Mouse (Mus musculus) C2C12 (cell line): ENCODE results near the gene Tff3.

Experiments used
- CEBPB ChIP-seq: IDR thresholded peaks from one replicate; pipeline ENCODE4 v1.6.1; 2011; ENCODE audit warnings: low read depth, mild to moderate bottlenecking, control low read depth, moderate library complexity
- CTCF ChIP-seq: IDR thresholded peaks from one replicate; pipeline ENCODE4 v1.5.1; 2011; ENCODE audit not compliant: control insufficient read depth, insufficient read depth, insufficient read length
- FOSL1 ChIP-seq: IDR thresholded peaks from one replicate; pipeline ENCODE4 v1.8.0; 2011; ENCODE audit warnings: mild to moderate bottlenecking, low read length; ENCODE audit not compliant: poor library complexity, insufficient read depth, severe bottlenecking
- MAX ChIP-seq: IDR thresholded peaks from one replicate; pipeline ENCODE4 v1.6.1; 2011; ENCODE audit warnings: mild to moderate bottlenecking, control low read depth
- MYOG ChIP-seq: IDR thresholded peaks from one replicate; pipeline ENCODE4 v1.6.1; 2011; ENCODE audit not compliant: control insufficient read depth, insufficient read length; ENCODE audit errors: extremely low read depth
- USF1 ChIP-seq: IDR thresholded peaks from one replicate; pipeline ENCODE4 v1.6.1; 2011; ENCODE audit warnings: low read depth, mild to moderate bottlenecking, control low read depth, moderate library complexity

- TF ChIP-seq CTCF (no peak), FOSL1 (no peak), CEBPB (no peak), USF1 (no peak), MAX (no peak), MYOG (no peak)
Observed at GRCm38 (mm10) chr17:31078581-31078980, 50.9 kb downstream of the Tff3 start.
